Mouse (Mus musculus) MEL (cell line): Measurements from ENCODE around the gene Mcoln3. TPM values are rescaled to one million over a fixed set of nuclear protein-coding genes. Genes with fewer than 3 reads are reported as not detected.

Source experiments
- DNase-seq: peaks from one replicate; pipeline ENCODE4 v3.0.0; 2011; ENCODE audit warnings: low read depth, low spot score
- H3K27ac ChIP-seq: 2 replicates; pipeline ENCODE4 v1.5.1; 2012; ENCODE audit warnings: low read depth, mild to moderate bottlenecking, control low read depth, low read length, moderate library complexity; ENCODE audit not compliant: control insufficient read depth
- H3K27me3 ChIP-seq, 2 experiments: fragments of 150-350 bp in 1 of 2; sonication (generic) in 1 of 2; 2 replicates each; pipeline ENCODE4 v1.6.1; 2012; ENCODE audit warnings: low read length in 2 of 2, mild to moderate bottlenecking in 2 of 2, improper control_type of control experiment in 1 of 2, moderate library complexity in 1 of 2; ENCODE audit not compliant: insufficient read depth in 2 of 2, control insufficient read depth in 1 of 2
- H3K36me3 ChIP-seq, 2 experiments: 2 replicates each; pipeline ENCODE4 v1.6.1; 2012 to 2014; ENCODE audit warnings: low read length in 2 of 2, improper control_type of control experiment in 1 of 2, inconsistent platforms in 1 of 2, mild to moderate bottlenecking in 1 of 2; ENCODE audit not compliant: insufficient read depth in 2 of 2, control insufficient read depth in 1 of 2
- H3K4me1 ChIP-seq, 2 experiments: fragments of 150-350 bp in 1 of 2; sonication (generic) in 1 of 2; 2 replicates each; pipeline ENCODE4 v1.6.1; 2012; ENCODE audit warnings: low read length in 2 of 2, improper control_type of control experiment in 1 of 2, mild to moderate bottlenecking in 1 of 2; ENCODE audit not compliant: insufficient read depth in 2 of 2, control insufficient read depth in 1 of 2
- H3K4me3 ChIP-seq, 2 experiments: fragments of 150-350 bp in 1 of 2; sonication (generic) in 1 of 2; 2 replicates each; pipeline ENCODE4 v1.5.1; 2012; ENCODE audit warnings: low read depth in 2 of 2, low read length in 2 of 2, mild to moderate bottlenecking in 2 of 2, moderate library complexity in 2 of 2, control low read depth in 1 of 2, improper control_type of control experiment in 1 of 2; ENCODE audit not compliant: control insufficient read depth in 1 of 2, insufficient read depth in 1 of 2
- H3K79me2 ChIP-seq: 2 replicates; pipeline ENCODE4 v1.6.1; 2012; ENCODE audit warnings: mild to moderate bottlenecking, low read length, moderate library complexity; ENCODE audit not compliant: control insufficient read depth, poor library complexity, insufficient read depth
- H3K9ac ChIP-seq: 2 replicates; pipeline ENCODE4 v1.6.1; 2012; ENCODE audit warnings: low read depth, mild to moderate bottlenecking, control low read depth, low read length, moderate library complexity; ENCODE audit not compliant: control insufficient read depth, poor library complexity, severe bottlenecking
- H3K9me3 ChIP-seq: fragments of 150-350 bp; sonication (generic); replicated peaks from 2 replicates; pipeline ENCODE4 v1.6.1; 2012; ENCODE audit warnings: mild to moderate bottlenecking, low read length, improper control_type of control experiment, moderate library complexity; ENCODE audit not compliant: insufficient read depth
- BHLHE40 ChIP-seq: IDR thresholded peaks from 2 replicates; pipeline ENCODE4 v1.6.1; 2012; ENCODE audit warnings: low read depth, mild to moderate bottlenecking, inconsistent platforms, low read length, improper control_type of control experiment, borderline replicate concordance
- CHD1 ChIP-seq: IDR thresholded peaks from 2 replicates; pipeline ENCODE4 v1.6.1; 2012; ENCODE audit warnings: low read depth, mild to moderate bottlenecking, inconsistent platforms, low read length, improper control_type of control experiment
- CHD2 ChIP-seq: IDR thresholded peaks from 2 replicates; pipeline ENCODE4 v1.6.1; 2011; ENCODE audit warnings: low read length, improper control_type of control experiment
- CTCF ChIP-seq, 3 experiments: IDR thresholded peaks in 2 of 3; conservative IDR thresholded peaks in 1 of 3; 2 replicates each; pipeline ENCODE4 v1.5.1; 2011 to 2012; ENCODE audit warnings: low read length in 3 of 3, low read depth in 2 of 3, mild to moderate bottlenecking in 2 of 3, improper control_type of control experiment in 1 of 3, inconsistent platforms in 1 of 3, mixed read lengths in 1 of 3, moderate library complexity in 1 of 3; ENCODE audit not compliant: control insufficient read depth in 1 of 3, insufficient read depth in 1 of 3, poor library complexity in 1 of 3, severe bottlenecking in 1 of 3
- ETS1 ChIP-seq: IDR thresholded peaks from 2 replicates; pipeline ENCODE4 v1.6.1; 2012; ENCODE audit warnings: low read depth, mild to moderate bottlenecking, inconsistent platforms, low read length, improper control_type of control experiment, moderate library complexity
- GABPA ChIP-seq: IDR thresholded peaks from 2 replicates; pipeline ENCODE4 v1.6.1; 2012; ENCODE audit warnings: low read depth, mild to moderate bottlenecking, inconsistent platforms, low read length, improper control_type of control experiment, moderate library complexity
- MEF2A ChIP-seq: IDR thresholded peaks from 2 replicates; pipeline ENCODE4 v1.6.1; 2014; ENCODE audit warnings: low read depth, mild to moderate bottlenecking, inconsistent platforms, low read length, improper control_type of control experiment; ENCODE audit not compliant: poor library complexity, insufficient replicate concordance, severe bottlenecking; ENCODE audit errors: extremely low read depth
- MYC ChIP-seq: IDR thresholded peaks from 2 replicates; pipeline ENCODE4 v1.6.1; 2011; ENCODE audit warnings: low read depth, mild to moderate bottlenecking, low read length, improper control_type of control experiment, moderate library complexity
- NELFE ChIP-seq: IDR thresholded peaks from 2 replicates; pipeline ENCODE4 v1.6.1; 2011; ENCODE audit warnings: low read depth, low read length, improper control_type of control experiment
- POLR2A ChIP-seq, 2 experiments: IDR thresholded peaks; 2 replicates each; pipeline ENCODE4 v1.6.1; 2011 to 2012; ENCODE audit warnings: low read length in 2 of 2, mild to moderate bottlenecking in 2 of 2, control low read depth in 1 of 2, improper control_type of control experiment in 1 of 2, low read depth in 1 of 2, moderate library complexity in 1 of 2; ENCODE audit not compliant: control insufficient read depth in 1 of 2, insufficient read depth in 1 of 2, poor library complexity in 1 of 2
- POLR2AphosphoS2 ChIP-seq: IDR thresholded peaks from 2 replicates; pipeline ENCODE4 v1.6.1; 2011; ENCODE audit warnings: low read length, improper control_type of control experiment
- SMC3 ChIP-seq: IDR thresholded peaks from 2 replicates; pipeline ENCODE4 v1.6.1; 2011; ENCODE audit warnings: low read depth, low read length, improper control_type of control experiment
- TAL1 ChIP-seq: IDR thresholded peaks from 2 replicates; pipeline ENCODE4 v1.6.1; 2012; ENCODE audit warnings: mild to moderate bottlenecking, inconsistent platforms, low read length, moderate library complexity, mixed read lengths
- TCF12 ChIP-seq: IDR thresholded peaks from 2 replicates; pipeline ENCODE4 v1.6.1; 2014; ENCODE audit warnings: low read depth, mild to moderate bottlenecking, inconsistent platforms, low read length, improper control_type of control experiment, moderate library complexity
- USF1 ChIP-seq: IDR thresholded peaks from 2 replicates; pipeline ENCODE4 v1.6.1; 2014; ENCODE audit warnings: low read depth, mild to moderate bottlenecking, inconsistent platforms, low read length, improper control_type of control experiment, moderate library complexity
- USF2 ChIP-seq, 2 experiments: IDR thresholded peaks; 2 replicates each; pipeline ENCODE4 v1.6.1; 2011 to 2012; ENCODE audit warnings: improper control_type of control experiment in 2 of 2, low read length in 2 of 2, borderline replicate concordance in 1 of 2, inconsistent platforms in 1 of 2, low read depth in 1 of 2, mild to moderate bottlenecking in 1 of 2; ENCODE audit not compliant: insufficient read depth in 1 of 2
- ZC3H11A ChIP-seq: IDR thresholded peaks from 2 replicates; pipeline ENCODE4 v1.6.1; 2012; ENCODE audit warnings: low read depth, mild to moderate bottlenecking, inconsistent platforms, low read length, improper control_type of control experiment
- polyA plus RNA-seq, 2 experiments: library from polyadenylated mRNA; stranded (reverse) in 1 of 2; unstranded in 1 of 2; fragments of >175 nt in 1 of 2; fragments of >200 nt in 1 of 2; gene quantifications; 2 replicates each; pipeline versions ENCODE4 v1.2.1 to v1.2.4; 2012; ENCODE audit warnings: low replicate concordance in 2 of 2, low read depth in 1 of 2; ENCODE audit not compliant: insufficient read length in 2 of 2, insufficient read depth in 1 of 2, missing spikeins in 1 of 2
- total RNA-seq: library from RNA; depleted of rRNA; stranded (reverse); fragments of 300-350 nt; gene quantifications from 2 replicates; pipeline ENCODE4 v1.2.3, GENCODE M21; 2012; rRNA removed

The Mcoln3 gene
- total RNA-seq (not detected in 2 replicates), polyA plus RNA-seq (not detected)

DNA sequence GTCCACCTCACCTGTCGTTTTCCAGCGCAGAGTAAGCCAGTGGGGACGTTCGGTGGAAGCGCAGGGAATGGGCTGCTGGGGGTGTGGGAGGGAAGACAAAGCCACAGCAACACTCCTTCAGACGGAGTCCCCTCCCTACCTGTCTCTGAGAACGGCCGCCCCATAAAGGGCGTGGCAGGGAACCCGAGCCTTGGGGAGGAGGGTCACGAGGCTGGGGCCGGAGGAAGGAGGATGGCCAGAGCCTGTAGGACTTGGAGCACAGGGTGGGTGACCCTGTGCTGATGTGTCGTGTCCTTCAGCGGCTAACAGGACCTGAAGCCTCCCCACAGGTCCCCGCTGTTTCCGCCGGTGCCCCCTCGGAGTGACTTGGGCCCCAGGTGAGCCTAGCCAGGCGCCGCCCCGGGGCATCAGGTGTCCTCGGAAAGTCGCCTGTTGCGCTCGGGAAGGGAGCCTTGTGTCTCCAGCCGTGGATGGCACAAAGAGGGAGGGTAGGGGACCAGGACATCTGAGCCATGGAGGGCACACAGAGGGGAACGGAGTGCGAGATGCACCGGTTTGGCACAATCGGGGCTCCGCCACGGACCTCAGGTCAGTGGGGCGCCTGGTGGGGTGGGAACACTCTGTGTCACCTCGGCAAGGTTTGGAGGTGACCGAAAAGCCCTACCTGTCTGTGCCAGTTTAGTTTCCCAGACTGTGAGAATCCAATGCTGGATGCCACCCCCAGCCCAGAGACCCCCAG lies at the start of gene Mcoln3:
Mcoln3 (plus strand) TSS at position 193 of the 739 bp plus-strand sequence.
- H3K27me3 ChIP-seq: no peaks in the 10 kb centered on the region
- no peak within 1 kb of the TSS for H3K4me3 ChIP-seq
- TF ChIP-seq NELFE (no peak), GABPA (no peak), BHLHE40 (no peak), POLR2AphosphoS2 (no peak), USF1 (no peak), ZC3H11A (no peak), MEF2A (no peak), CHD1 (no peak), POLR2A (IDR thresholded peaks at IDR 0.05; ENCODE audit: control insufficient read depth in 1 of 2, insufficient read depth in 1 of 2, low read depth in 1 of 2, low read length in 2 of 2, poor library complexity in 1 of 2) (no peak), ETS1 (no peak), MYC (no peak), TAL1 (no peak), TCF12 (no peak), CTCF (IDR thresholded peaks at IDR 0.05 in 2 of 3, conservative IDR thresholded peaks at IDR 0.05 in 1 of 3; ENCODE audit: control insufficient read depth in 1 of 3, insufficient read depth in 1 of 3, low read depth in 2 of 3, low read length in 3 of 3, poor library complexity in 1 of 3, severe bottlenecking in 1 of 3) (no peak), CHD2 (no peak), SMC3 (no peak)
- TF ChIP-seq, all 39 proteins: peak for 0
- Histone ChIP-seq H3K9me3 (no peaks in the 10 kb centered on the region), H3K36me3 (no peaks in the 10 kb centered on the region), H3K79me2 (no peaks in the 10 kb centered on the region), H3K4me1 (no peaks in the 10 kb centered on the region; a peak in 1 of 4 replicates), H3K9ac (no peak within 1 kb of the TSS), H3K27ac (no peak within 1 kb of the TSS)
- DNase-seq: no peak

DNA sequence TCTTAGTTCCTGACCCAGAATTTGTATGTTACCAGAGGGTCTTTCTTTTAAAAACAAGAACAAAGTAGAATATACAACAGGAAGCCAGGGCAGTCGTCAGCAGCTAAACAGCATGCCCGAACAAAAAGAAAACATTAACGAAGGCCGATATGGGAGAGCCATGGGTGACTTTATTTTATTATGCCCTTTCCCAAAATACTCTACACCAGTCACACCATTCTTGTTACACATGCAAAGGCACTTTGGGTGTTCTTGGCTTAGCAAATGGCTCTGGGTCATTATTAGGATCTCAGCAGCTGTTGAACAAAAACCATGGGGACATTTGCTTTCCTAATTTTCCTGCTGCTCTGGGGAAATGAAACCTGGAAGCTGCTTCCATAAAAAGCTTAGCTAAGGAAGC lies 48.0 kb upstream of the Mcoln3 start:
- Histone ChIP-seq H3K9ac (no peak overlapping the region), H3K79me2 (no peaks in the 10 kb centered on the region), H3K9me3 (no peaks in the 10 kb centered on the region), H3K27me3 (peaks cover 2 to 4% of the 10 kb centered on the region in 2 experiments; a peak in 3 of 4 replicates), H3K36me3 (no peaks in the 10 kb centered on the region), H3K27ac (no peak overlapping the region), H3K4me3 (no peak overlapping the region), H3K4me1 (no peaks in the 10 kb centered on the region)
- no peak for DNase-seq
- TF ChIP-seq USF2 (IDR thresholded peaks at IDR 0.05; ENCODE audit: borderline replicate concordance in 1 of 2, insufficient read depth in 1 of 2, low read depth in 1 of 2, low read length in 2 of 2): no peak
